Mouse (Mus musculus): ENCODE measurements around the gene Rasip1. TPM values are rescaled to one million over a fixed set of nuclear protein-coding genes. Genes with fewer than 3 reads are reported as not detected.
A peak's percentile ranks its signal among the peaks of the same experiment; 100 is the strongest.
"Not testable (repeated sequence)": the region's sequence is repeated elsewhere in the genome, so short reads cannot be mapped to it uniquely, and the experiment has no call there.

Gene Rasip1
- total RNA-seq, 2 experiments from 2014 or later = 6.1 to 6.5 TPM

DNA sequence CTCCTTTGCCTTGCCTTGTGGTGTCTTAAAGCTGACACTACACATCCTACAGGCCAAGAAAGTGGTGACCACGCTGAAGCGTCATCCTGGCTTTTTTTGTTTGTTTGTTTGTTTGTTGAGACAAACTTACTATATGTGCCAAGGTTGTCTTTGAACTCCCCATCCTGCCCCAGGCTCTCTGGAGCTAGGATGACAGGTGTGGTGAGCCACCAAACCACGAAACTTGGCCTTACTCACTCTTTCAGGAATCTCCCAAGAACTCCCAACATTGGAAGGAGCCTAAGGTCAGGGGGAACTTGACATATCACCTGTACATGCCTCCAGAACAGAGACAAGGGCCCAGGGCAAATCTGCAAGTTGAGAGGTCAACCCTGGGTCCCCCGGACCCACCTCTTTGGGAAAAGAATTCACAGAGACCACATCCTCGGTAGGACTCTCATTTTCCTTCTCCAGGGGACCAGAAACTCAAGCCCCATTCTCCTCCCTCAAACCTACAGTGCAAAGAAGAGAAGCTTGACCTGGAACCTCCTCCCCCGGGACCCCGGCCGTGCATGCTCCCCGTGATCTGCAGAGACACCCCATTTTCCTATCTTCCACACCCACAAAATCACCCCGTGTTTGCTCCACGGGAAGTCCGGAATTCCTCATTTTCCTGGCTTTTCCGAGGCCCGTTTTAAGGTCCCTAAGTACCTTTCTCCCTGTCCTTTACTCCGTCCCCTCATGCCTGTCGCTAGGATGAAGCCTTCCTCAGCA lies 15.4 kb downstream of the Rasip1 start:
- no peak for DNase-seq (ENCODE audit: extremely low spot score in 1 of 2, low spot score in 1 of 2)

DNA sequence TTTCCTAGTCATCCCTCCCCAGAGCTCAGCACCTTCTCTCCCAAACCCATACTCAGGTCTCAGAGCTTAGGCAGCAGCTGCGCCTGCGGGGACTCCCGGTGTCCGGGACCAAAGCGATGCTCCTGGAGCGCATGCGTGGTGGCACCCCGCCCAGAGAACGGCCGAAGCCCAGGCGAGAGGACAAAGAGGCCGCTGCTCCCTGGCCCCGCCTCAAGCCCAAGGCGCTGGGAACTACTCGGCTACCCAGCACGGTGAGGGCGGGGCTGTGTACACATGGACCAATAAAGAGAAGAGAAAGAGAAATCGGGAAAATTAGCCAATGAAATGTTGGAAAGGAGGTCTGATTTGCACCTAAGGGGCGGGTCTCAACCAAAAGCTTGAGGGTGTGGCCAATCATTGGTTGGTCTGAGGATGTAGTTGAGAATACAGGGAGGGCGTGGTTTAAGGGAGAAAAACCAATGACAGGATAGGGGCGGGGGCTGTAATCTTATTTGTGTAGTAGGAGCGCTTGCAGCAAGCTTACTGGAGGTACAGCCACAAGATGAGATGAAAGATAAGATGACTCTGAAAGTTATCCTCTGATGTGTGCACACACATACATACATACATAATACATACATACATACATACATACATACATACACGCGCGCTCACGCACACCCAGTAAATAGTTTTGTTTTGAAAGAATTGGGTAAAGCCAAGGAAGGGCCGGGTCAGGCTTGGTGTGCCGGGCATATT lies 16.3 kb downstream of the Rasip1 start:
- peak; percentile 81 for DNase-seq (ENCODE audit: extremely low spot score in 1 of 2, low spot score in 1 of 2)

DNA sequence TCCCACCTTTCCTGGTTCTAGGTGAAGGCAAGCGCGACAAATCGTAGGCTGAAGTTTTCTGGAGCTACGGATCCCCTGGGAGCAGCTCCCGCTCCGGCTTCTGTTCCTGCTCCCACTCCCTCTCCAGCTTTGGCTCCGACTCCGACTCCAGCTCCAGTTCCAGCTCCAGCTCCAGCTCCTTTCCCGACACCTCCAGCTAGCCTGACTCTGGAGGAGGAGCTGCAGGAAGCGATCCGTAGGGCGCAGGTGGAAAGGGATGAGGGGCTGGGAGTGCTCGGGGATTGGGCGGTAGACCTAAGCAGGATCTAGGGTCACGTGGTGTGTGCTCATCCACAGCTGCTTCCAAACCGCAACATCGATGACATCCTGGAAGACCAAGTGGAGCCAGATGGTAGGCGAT lies 16.9 kb downstream of the Rasip1 start:
- DNase-seq (ENCODE audit: extremely low spot score in 1 of 2, low spot score in 1 of 2) = peak; percentile 43 to 46

DNA sequence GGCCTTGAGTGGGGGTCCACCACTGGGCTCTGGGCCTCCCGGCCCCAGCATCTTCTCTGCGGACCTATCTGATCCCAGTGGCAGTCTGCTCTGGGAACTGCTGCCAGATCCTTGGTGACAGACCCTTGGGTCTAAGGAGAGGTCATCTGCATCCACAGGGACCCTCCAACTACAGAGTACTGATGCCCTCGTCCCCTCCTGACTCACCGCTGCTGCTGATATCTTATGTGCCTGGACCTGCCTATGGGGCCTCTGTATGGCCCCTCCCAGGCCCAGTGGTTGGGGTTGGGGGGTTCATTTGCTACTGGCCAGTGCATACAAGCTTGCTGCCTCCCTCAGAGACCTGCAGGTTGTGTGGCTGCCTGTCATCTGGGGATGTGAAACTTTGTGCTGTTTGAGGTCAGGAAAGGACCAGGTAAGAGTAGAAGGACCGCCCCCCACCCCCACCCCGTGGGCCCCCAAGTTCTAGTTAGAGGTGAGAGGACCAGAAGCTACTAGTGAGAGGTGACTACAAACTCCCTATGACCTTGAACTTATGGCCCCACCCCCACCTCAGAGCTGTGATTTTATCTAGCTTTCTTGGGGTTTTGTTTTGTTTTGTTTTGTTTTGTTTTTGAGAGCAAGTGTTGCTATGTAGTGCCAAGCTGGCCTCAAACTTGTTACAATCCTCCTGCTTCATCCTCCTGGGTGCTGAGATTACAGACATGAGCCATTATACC lies 17.7 kb downstream of the Rasip1 start:
- DNase-seq (ENCODE audit: extremely low spot score in 1 of 2, low spot score in 1 of 2) = no peak

DNA sequence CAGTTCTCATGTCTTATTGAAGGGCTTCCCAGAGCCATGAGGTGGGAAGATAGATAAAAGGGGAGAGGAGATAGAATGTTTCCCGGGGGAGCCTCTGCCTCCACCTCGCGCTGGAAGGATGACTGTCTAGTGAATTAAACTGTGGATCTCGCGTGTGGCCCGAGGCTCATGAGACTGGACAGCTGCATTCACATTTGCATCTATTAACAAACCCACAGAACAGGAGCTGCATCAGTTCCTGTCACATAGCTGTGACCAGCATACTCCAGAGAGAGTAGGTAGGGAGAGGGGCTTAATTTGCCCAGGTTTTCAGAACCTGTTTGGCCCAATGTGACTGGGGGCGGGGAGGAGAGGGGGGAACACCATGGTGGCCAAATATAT lies 18.3 kb downstream of the Rasip1 start:
- DNase-seq (ENCODE audit: extremely low spot score in 1 of 2, low spot score in 1 of 2) = no peak

DNA sequence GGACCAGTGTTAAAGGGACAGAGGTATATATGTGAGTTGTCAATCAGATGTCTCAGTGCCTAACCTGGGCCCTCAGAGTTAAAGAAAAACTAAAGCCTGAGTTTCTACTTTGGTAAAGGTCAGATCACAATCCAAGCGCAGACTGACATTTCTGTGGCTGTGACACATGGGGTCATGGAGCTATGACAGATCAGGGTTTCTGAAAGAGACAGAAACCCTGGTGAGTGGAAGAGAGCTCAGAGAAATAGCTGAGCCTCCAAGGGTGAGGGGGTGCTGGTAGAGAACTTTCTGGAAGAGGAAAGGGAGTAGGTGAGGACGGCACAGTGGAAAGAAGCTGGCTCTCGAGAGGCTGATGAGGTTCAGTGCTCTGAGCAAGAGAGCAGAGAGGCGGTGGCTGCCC lies 19.4 kb downstream of the Rasip1 start:
- no peak for DNase-seq (ENCODE audit: extremely low spot score in 1 of 2, low spot score in 1 of 2)

DNA sequence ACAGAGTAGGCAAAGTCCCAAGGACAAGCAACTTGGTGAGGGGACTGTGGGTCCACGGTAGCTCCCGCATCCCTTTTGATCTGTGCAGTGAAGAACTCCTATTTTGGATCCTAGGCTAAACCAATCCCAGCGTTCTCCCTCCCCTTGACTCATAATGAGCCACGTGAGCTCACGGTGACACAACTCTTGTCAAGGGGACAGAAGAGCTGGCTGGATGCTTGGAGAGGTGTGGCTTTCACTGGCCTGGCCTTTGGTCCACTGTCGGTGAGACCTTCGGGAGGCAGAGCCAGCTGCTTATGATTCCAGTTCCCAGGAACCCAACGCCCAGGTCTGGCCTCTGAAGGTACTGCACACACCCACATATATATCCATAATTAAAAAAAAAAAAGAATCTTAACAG lies 22.1 kb downstream of the Rasip1 start:
- no peak for DNase-seq (ENCODE audit: extremely low spot score in 1 of 2, low spot score in 1 of 2)

DNA sequence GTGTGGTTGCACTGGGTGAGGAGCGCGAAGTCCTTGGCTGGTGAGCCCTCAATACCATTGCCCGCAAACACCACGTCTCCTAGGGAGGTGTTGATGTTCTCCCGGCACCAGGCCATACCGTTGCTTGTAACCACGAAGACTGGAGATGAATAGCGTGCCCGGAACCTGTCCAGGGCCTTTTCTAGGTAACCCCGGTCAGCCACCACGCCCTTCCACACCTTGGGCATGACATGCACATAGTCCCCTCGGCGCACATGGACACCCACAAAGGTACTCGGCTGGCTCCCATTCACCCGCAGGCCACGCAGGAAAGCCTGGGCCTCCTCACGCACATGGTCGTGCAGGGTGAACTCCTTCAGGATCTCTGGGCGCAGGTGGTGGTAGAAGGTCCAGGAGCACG lies 23.2 kb downstream of the Rasip1 start:
- not testable (repeated sequence) for DNase-seq (ENCODE audit: extremely low spot score in 1 of 2, low spot score in 1 of 2)

DNA sequence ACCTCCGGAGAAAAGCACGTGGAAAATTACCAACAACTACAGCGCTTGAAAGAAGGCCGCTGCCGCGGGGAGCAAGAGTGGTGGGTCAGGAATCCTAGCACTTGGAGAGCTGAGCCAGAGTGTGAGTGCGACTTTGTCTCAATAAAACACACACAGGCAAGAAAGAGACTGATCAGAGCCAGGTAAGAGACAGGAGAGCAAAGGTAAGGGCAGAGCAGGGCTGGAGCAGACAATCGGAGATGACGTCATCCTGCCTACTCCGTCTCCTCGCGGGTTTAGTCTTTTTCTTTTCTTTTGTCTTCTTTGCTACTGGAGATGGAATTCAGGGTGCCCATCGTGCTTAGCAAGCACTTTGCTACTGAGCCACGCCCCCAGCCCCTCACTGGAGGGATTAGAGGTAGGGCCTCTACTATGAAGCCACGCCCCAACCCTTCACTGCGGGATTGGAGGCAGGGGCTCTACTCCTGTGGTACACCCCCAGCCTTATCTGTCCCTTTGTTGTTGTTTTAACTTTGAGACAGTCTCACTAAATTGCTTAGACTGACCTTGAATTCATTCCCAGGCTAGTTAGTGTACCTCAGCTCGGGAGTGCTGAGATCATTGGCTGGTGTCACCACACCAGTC lies 27.2 kb downstream of the Rasip1 start:
- DNase-seq (ENCODE audit: extremely low spot score in 1 of 2, low spot score in 1 of 2) = no peak

DNA sequence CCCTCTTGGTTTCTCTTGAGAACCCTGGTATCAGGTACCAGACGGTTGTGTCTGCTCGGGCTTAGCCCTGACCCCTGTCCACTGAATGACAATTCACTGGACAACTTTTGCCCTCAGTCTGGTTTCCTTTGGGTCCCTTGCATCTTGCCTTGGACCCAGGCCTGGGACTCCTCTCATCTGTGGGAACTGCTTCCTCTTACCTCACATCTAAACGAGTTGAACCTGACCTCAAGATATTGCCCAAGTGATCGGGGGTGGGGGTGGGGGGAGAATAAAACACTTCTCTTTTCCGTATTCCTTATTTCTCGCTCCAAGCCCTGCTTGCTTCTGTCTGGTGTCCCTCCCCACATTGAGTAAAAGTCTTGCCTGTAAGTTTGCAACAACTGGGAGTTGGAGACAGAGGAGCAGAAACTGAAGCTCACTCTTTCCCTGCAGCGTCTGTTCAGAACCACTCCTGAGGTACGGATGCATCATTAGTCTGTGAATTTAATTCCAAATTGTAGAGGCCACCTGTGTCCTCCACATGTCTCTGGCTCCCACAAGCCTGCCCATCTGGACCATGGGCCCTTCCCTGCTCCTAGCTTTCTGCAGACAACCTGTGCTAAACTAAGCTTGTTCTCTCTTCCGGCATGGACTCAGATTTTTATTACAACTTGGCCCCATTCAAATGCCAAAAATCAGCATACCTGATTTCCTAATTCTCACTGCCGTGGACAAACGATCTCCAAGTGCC lies 33.6 kb downstream of the Rasip1 start:
- DNase-seq (ENCODE audit: extremely low spot score in 1 of 2, low spot score in 1 of 2) = no peak

DNA sequence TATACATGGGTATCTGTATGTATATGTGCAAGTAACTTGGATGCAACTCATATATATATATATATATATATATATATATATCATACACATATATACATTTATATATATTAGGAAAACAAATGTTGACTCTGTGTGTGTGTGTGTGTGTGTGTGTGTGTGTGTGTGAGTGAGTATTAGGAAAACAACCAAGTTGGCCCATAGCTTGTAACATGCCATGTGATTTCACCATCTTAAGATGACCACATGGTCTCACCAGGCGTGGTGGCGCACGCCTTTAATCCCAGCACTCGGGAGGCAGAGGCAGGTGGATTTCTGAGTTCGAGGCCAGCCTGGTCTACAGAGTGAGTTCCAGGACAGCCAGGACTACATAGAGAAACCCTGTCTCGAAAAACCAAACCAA lies 34.4 kb downstream of the Rasip1 start:
- not testable (repeated sequence) for DNase-seq (ENCODE audit: extremely low spot score in 1 of 2, low spot score in 1 of 2)

DNA sequence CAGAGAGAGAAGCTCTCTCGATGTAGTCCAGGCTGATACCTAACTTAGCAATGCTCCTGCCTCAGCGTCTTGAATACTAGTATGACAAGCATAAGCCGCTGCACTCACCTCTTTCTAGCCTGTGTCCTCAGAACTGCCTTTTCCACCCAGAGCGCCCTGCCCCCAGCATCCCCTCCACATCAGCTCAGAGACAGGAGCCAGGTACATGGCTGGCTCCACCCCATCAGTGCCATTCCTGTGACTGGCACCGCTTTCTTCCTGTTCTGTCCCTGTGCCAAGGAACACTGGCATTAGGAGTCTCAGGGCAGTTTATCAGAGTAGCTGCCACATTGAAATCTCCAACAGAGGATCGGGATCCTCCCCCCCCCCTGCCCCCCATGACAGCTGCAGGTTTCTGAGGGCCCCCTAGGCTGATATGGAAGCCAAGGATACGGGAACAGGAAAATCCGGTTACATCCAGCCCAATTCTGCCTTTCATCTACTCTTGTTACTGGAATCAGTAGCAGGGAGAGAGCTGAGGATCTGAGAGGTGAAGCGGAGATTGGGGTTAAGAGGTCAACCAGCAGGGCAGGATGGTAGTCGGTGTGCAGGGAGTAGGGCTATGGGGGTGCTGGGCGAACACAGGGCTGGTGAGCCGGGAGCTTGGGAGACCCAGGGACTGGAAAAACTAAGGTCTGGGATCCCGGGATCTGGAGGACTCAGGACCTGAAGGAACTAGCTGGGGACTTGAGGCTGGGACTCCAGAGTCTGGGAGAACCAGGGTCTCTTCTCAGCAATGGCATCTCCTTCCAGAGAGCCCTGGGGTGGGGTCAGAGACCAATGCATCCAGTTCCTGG lies 38.2 kb downstream of the Rasip1 start:
- no peak for DNase-seq (ENCODE audit: extremely low spot score in 1 of 2, low spot score in 1 of 2)

DNA sequence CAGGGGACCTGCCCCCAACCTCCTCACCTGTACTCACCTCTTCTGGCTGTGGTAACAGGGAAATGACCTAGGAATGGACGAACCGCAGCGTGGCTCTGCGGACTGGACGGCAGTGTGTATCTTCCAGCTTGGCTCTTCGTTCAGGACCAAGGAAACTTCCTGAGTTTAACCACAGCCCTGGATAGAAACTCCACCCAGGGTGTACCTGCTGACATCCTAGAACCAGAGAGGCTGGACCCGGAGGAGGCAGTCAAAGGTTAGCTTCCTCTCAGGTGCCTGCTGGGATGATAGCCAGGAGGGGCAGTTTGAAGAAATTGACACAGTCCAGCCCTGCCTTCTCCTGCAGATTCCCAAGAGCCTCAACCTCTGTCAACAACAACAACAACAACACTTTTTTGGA lies 38.9 kb downstream of the Rasip1 start, which contains the start of gene Fut2:
Gene Fut2, minus strand, starts transcription at position 234 of the 400 bp plus-strand sequence.
- DNase-seq (ENCODE audit: extremely low spot score in 1 of 2, low spot score in 1 of 2) = no peak

DNA sequence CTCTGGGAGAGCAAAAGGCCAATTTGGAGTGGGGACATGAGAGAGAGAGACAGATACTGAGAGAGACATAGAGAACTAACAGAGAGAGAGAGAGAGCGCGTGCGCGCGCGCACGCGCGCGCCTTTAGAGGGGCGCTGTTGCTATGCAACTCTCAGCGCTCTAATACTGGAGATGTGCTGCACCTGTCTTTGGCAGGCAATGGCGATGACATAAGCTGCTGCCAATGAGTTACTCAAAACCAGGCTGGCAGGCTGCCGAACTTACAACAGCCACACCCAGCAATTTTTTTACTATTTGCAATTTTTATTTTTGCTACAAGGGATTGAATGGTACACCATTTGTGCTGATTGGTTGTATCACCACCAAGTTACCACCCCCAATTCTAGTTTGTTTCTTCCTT lies 40.5 kb downstream of the Rasip1 start:
- peak in 1 of 2 experiments; percentile 51 for DNase-seq (ENCODE audit: extremely low spot score in 1 of 2, low spot score in 1 of 2)

DNA sequence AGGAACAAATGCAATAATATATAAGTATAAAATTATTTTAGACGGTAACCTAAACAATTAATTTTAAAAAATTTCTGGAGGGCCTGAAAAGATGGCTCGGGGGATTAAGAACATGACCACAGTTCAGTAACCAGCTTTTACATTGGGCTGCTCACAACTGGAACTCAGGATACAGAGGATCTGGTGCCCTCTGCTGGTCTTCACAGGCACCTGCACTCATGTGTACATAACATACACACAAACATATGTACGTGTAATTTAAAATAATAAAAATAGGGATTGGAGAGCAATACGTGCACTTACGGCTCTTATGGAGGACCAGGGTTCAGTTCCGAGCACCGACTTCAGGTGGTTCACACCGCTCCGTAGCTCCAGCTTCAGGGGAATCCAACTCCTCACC lies 41.6 kb downstream of the Rasip1 start:
- no peak for DNase-seq (ENCODE audit: extremely low spot score in 1 of 2, low spot score in 1 of 2)

DNA sequence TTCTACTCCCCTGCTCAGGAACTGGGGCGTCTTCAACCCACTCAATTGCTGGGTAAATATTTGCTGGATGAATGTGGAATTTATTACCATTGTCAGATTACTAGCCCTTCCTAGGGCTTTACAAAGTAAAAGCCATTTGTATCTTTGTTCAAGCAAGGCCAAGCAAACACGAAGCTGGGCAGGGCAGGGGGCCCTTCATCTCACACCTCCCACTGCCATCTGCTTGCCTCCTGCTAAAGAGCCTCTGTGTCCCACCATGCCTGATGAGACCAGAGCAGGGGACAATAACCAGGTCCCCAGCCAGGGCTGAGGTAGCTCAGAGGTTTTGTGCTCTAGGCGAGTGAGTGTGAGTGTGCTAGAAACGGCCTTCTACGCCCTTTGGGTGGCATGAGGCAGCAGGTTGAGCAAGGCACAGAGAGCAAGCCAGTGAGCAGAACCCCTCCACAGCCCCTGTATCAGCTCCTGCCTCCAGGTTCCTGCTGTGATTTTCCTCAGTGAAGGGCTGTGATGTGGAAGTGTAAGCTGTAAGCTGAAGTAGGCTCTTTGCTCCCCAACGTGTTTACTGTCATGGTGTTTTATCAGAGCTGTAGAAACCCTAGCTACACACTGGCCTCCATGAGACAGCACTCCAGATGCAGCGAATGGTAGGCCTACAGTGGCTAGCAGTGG lies 50.5 kb downstream of the Rasip1 start:
- DNase-seq (ENCODE audit: extremely low spot score in 1 of 2, low spot score in 1 of 2) = no peak

DNA sequence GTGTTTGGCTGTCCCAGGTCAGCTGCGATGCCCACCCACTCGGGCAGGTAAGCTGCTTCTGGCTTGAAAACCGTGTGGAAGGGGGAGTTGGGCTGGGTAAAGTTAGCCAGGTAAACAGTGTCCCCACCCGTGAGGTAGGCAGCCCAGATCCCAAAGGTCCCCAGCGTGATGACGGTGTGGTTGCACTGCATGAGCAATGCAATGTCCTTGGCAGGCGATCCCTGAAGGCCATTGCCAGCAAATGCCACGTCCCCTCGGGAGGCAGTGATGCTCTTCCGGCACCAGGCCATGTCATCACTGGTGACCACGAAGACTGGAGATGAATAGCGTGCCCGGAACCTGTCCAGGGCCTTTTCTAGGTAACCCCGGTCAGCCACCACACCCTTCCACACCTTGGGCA lies 51.2 kb downstream of the Rasip1 start:
- no peak for DNase-seq (ENCODE audit: extremely low spot score in 1 of 2, low spot score in 1 of 2)

DNA sequence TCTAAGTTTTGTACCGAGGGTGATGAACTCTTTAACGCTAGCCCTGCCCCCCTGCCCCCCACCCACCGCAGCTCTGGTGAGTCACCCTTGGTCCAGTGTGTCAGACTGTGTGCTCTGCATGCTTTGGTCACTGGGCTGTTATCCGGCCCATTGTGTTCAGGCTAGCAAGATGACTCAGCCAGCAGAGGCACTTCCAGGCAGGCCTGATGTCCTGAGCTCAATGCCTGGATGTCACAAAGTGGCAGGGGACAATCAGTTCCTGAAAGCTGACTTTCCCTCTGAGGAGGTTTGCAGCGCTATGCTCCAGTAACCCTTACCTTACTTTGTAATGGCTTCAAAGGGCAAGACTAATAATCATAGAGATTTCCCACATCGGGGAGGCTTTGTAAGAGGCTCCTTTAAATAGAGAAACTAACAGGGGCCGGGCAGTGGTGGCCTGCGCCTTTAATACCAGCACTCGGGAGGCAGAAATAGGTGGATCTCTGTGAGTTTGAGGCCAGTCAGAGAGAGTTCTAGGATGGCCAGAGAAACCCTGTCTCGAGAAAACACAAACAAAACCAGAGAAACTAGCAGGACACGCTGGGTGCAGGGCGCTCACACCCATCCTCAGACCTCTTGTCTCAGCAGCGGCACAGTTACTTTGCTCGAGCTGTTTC lies 52.8 kb downstream of the Rasip1 start:
- no peak for DNase-seq (ENCODE audit: extremely low spot score in 1 of 2, low spot score in 1 of 2)

Data from layer of hippocampus, postnatal 25 days (tissue).